Comparison of ENCODE assay signal across 15 mouse cellular contexts in the genomic region with DNA sequence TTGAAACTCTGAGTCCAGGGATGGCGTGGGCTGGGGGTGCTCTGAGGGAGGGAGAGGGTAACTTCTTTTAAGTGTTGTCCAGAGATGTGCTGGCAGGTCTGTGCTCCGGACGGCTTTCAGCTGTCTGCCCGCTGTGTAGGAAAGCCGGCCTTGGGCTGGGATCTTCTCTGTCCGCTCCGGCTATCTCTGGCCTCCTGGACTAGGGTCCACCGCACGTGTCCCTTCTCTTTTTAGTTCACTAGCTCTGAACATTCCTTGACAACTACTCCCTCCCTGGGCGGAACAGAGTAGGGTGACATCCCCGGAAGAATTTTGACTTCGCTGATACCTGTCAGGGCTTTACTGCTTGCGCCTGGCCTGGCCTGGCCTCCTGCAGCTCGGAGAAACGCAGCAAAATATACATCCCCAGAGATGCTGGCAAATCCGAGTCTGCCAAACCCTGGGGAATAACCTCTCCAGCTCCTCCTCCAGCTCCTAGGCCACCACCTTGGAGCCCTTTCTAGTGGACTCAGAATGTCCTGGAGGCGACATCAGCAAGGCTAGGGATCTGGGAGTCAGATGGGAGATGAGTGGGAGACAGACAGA. TPM values are rescaled to one million over a fixed set of nuclear protein-coding genes. Genes with fewer than 3 reads are reported as not detected.
A peak's percentile ranks its signal among the peaks of the same experiment; 100 is the strongest.
DNase-seq lines count a peak whose midpoint lies in the region; ATAC-seq lines count a peak whose summit lies in the region.
"Had no signal": no experiment of that assay in that cellular context is flagged by ENCODE, and none has a peak within 500 bp of the region (broad histone marks: within the 10 kb centered on the region; RNA-seq: fewer than 3 reads in every experiment).

No protein-coding gene starts in this region.

- no peak overlapping the region for H3K27ac ChIP-seq in limb, embryonic 11.5 days (replicated peaks; ENCODE audit: low read depth, low read length)
- H3K27ac ChIP-seq in limb, embryonic 10.5 days = no peak overlapping the region
- no peak overlapping the region for H3K27ac ChIP-seq in embryonic facial prominence, embryonic 14.5 days (replicated peaks; ENCODE audit: low read depth, low read length)
- peak overlapping the region; percentile 94 for H3K27ac ChIP-seq in midbrain, embryonic 10.5 days (replicated peaks)
- H3K27ac ChIP-seq in intestine, embryonic 15.5 days = no peak overlapping the region
- H3K27ac ChIP-seq: hindbrain, embryonic 15.5 days; macrophage had no signal

- H3K27me3 ChIP-seq in limb, embryonic 11.5 days (ENCODE audit: control insufficient read depth, insufficient read depth, low read length) = peaks cover 98% of the 10 kb centered on the region
- peaks cover 100% of the 10 kb centered on the region for H3K27me3 ChIP-seq in limb, embryonic 10.5 days (ENCODE audit: low read depth, poor library complexity, severe bottlenecking)
- H3K27me3 ChIP-seq in embryonic facial prominence, embryonic 14.5 days (replicated peaks; ENCODE audit: control insufficient read depth, insufficient read depth, low read length) = peaks cover 99% of the 10 kb centered on the region
- H3K27me3 ChIP-seq in midbrain, embryonic 10.5 days (ENCODE audit: low read depth, poor library complexity, severe bottlenecking) = peaks cover 100% of the 10 kb centered on the region
- peaks cover 100% of the 10 kb centered on the region for H3K27me3 ChIP-seq in intestine, embryonic 15.5 days (replicated peaks)

- no peak overlapping the region for H3K9ac ChIP-seq in limb, embryonic 11.5 days (ENCODE audit: low read length)
- peak overlapping the region; percentile 30; the same call in 1 of the 2 replicates for H3K9ac ChIP-seq in embryonic facial prominence, embryonic 14.5 days (ENCODE audit: low read depth, low read length)
- no peak overlapping the region for H3K9ac ChIP-seq in intestine, embryonic 15.5 days
- H3K9ac ChIP-seq: hindbrain, embryonic 15.5 days had no signal

- H3K4me2 ChIP-seq in limb, embryonic 11.5 days (ENCODE audit: low read depth, severe bottlenecking) = no peak overlapping the region
- H3K4me2 ChIP-seq in embryonic facial prominence, embryonic 14.5 days (ENCODE audit: low read depth, low read length) = peak overlapping the region; percentile 48
- no peak overlapping the region for H3K4me2 ChIP-seq in intestine, embryonic 15.5 days (replicated peaks)

- H3K4me1 ChIP-seq in limb, embryonic 11.5 days (ENCODE audit: control insufficient read depth, insufficient read depth, low read length) = peaks cover 6% of the 10 kb centered on the region; the same call in 1 of the 2 replicates
- peaks cover 50% of the 10 kb centered on the region for H3K4me1 ChIP-seq in limb, embryonic 10.5 days
- no peaks in the 10 kb centered on the region for H3K4me1 ChIP-seq in embryonic facial prominence, embryonic 14.5 days (ENCODE audit: control insufficient read depth, insufficient read depth, low read length)
- H3K4me1 ChIP-seq in midbrain, embryonic 10.5 days = peaks cover 99% of the 10 kb centered on the region
- H3K4me1 ChIP-seq in intestine, embryonic 15.5 days (replicated peaks) = 0 out of 2 replicates have a peak, but pooled peaks cover 4% of the 10 kb centered on the region

- H3K36me3 ChIP-seq in limb, embryonic 11.5 days (ENCODE audit: control insufficient read depth, insufficient read depth, low read length) = no peaks in the 10 kb centered on the region
- H3K36me3 ChIP-seq in limb, embryonic 10.5 days = no peaks in the 10 kb centered on the region
- no peaks in the 10 kb centered on the region for H3K36me3 ChIP-seq in embryonic facial prominence, embryonic 14.5 days (ENCODE audit: control insufficient read depth, insufficient read depth, low read length)
- H3K36me3 ChIP-seq in midbrain, embryonic 10.5 days = peaks cover 6% of the 10 kb centered on the region
- H3K36me3 ChIP-seq in intestine, embryonic 15.5 days = no peaks in the 10 kb centered on the region
- H3K36me3 ChIP-seq: hindbrain, embryonic 15.5 days had no signal

- WGBS in limb, embryonic 11.5 days = 2% methylated on average over 17 of the region's 17 CpGs
- WGBS in limb, embryonic 10.5 days = under 1% methylated on average over 17 of the region's 17 CpGs
- WGBS in embryonic facial prominence, embryonic 14.5 days = 8% methylated on average over 17 of the region's 17 CpGs
- WGBS in midbrain, embryonic 10.5 days = 1% methylated on average over 17 of the region's 17 CpGs
- 4% methylated on average over 17 of the region's 17 CpGs for WGBS in intestine, embryonic 15.5 days

- DNase-seq in limb, embryonic 11.5 days (ENCODE audit: low spot score) = peak; percentile 60
- DNase-seq in limb, embryonic 10.5 days (ENCODE audit: low spot score) = no peak
- DNase-seq in embryonic facial prominence, embryonic 14.5 days (ENCODE audit: low spot score) = no peak
- DNase-seq in midbrain, embryonic 10.5 days (ENCODE audit: low spot score) = peak; percentile 67
- DNase-seq in adipocyte (ENCODE audit: low spot score) = no peak
- DNase-seq in spleen, postnatal 10 days (ENCODE audit: low spot score in 2 of 2) = no peak
- DNase-seq: adrenal gland, postnatal 14 days; heart, adult 18-20 months; right cerebral cortex, postnatal 14 days; thymus, postnatal 36 days had no signal

- no peak overlapping the region for H3K4me3 ChIP-seq in limb, embryonic 11.5 days (ENCODE audit: low read depth, low read length)
- no peak overlapping the region for H3K4me3 ChIP-seq in limb, embryonic 10.5 days
- peak overlapping the region; percentile 44 for H3K4me3 ChIP-seq in embryonic facial prominence, embryonic 14.5 days (ENCODE audit: low read depth, low read length)
- H3K4me3 ChIP-seq in midbrain, embryonic 10.5 days = peak overlapping the region; percentile 68
- no peak overlapping the region for H3K4me3 ChIP-seq in intestine, embryonic 15.5 days (replicated peaks)

- ATAC-seq in limb, embryonic 11.5 days (ENCODE audit: insufficient number of reproducible peaks, low FRiP score, low TSS enrichment, low read depth) = no peak
- no peak for ATAC-seq in embryonic facial prominence, embryonic 14.5 days (ENCODE audit: low read depth)
- no peak for ATAC-seq in intestine, embryonic 15.5 days

- H3K9me3 ChIP-seq in limb, embryonic 11.5 days (ENCODE audit: control insufficient read depth, low read length) = no peaks in the 10 kb centered on the region
- H3K9me3 ChIP-seq in limb, embryonic 10.5 days (replicated peaks) = no peaks in the 10 kb centered on the region
- no peaks in the 10 kb centered on the region for H3K9me3 ChIP-seq in embryonic facial prominence, embryonic 14.5 days (ENCODE audit: control insufficient read depth, low read length)
- no peaks in the 10 kb centered on the region for H3K9me3 ChIP-seq in midbrain, embryonic 10.5 days (replicated peaks)
- no peaks in the 10 kb centered on the region for H3K9me3 ChIP-seq in intestine, embryonic 15.5 days
- H3K9me3 ChIP-seq: hindbrain, embryonic 15.5 days had no signal

RNA-seq across cellular contexts. Expression of gene Pax7, which starts 0.6 kb away (rescaled TPM):
- 0.25 and 0.31 TPM in 2 replicates for polyA plus RNA-seq in limb, embryonic 11.5 days (2014; fragmentation: Nextera tagmentation; extraction: Ambion mirVana)
- polyA plus RNA-seq in limb, embryonic 10.5 days (2016; fragmentation: Nextera tagmentation; extraction: Ambion mirVana) = 0.11 and 0.14 TPM in 2 replicates
- 2.6 TPM in 2 replicates for polyA plus RNA-seq in embryonic facial prominence, embryonic 14.5 days (2014; fragmentation: Nextera tagmentation; extraction: Ambion mirVana)
- 1.3 and 1.8 TPM in 2 replicates for polyA plus RNA-seq in midbrain, embryonic 10.5 days (2016; fragmentation: Nextera tagmentation; extraction: Ambion mirVana)
- polyA plus RNA-seq in intestine, embryonic 15.5 days (2015; fragmentation: Nextera tagmentation; extraction: Ambion mirVana) = not detected in 2 replicates
- polyA plus RNA-seq: large intestine, adult 2 months; liver, embryonic 16.5 days; macrophage had no signal

Comparison
In these comparisons a context has a peak if more than half of its experiments do, and no peak if none do; other contexts are left out.
1. DNase-seq: peak in limb, embryonic 11.5 days (single experiment) and midbrain, embryonic 10.5 days (single experiment); none in limb, embryonic 10.5 days (single experiment), embryonic facial prominence, embryonic 14.5 days (single experiment), adipocyte (single experiment) and spleen, postnatal 10 days (0 of 2).
2. H3K4me3 ChIP-seq: peak in embryonic facial prominence, embryonic 14.5 days (single experiment) and midbrain, embryonic 10.5 days (single experiment); none in limb, embryonic 11.5 days (single experiment), limb, embryonic 10.5 days (single experiment) and intestine, embryonic 15.5 days (single experiment).